Mouse (Mus musculus): Measurements from ENCODE around the gene Taf7l. TPM values are rescaled to one million over a fixed set of nuclear protein-coding genes. Genes with fewer than 3 reads are reported as not detected.

The Taf7l gene
- not detected in 4 replicates for total RNA-seq (2023; ENCODE audit: inconsistent age)

DNA sequence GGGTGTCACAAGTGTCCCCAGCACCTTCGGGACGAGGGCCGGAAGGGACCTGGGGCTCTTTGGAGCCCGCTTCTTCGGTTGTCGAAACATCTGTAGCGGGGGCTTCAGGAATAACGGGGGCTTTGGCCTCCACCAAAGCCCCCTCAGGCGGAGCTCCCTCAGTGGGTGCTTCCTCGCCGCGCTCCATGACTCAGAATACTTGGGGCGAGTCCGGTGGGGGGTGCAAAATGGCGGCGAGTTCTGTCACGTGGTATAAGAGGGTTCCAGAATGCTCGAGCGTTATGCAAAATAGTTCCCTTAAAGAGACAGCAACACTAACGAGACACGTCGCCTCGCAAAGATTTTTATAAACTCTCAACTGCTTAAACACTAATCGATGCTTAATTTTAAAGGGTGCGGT is at the start of gene Taf7l:
Taf7l (minus strand) TSS at position 201 of the 400 bp plus-strand sequence.

Other genes starting within 250 kb of the Taf7l start
- 21.9 to 29.5 TPM (median 27.0 TPM) in 4 replicates for gene Trmt2b, start 199.5 kb downstream of the Taf7l start, total RNA-seq (2023; ENCODE audit: inconsistent age)
- gene Tmem35a, start 181.3 kb downstream of the Taf7l start, total RNA-seq (2023; ENCODE audit: inconsistent age) = not detected in 4 replicates
- gene Cenpi, start 168.4 kb downstream of the Taf7l start, total RNA-seq (2023; ENCODE audit: inconsistent age) = 1.4 to 2.8 TPM (median 2.3 TPM) in 4 replicates
- not detected in 4 replicates for gene Drp2, start 71.9 kb downstream of the Taf7l start, total RNA-seq (2023; ENCODE audit: inconsistent age)
- 17.8 to 24.5 TPM (median 20.4 TPM) in 4 replicates for gene Timm8a1, start 65.4 kb upstream of the Taf7l start, total RNA-seq (2023; ENCODE audit: inconsistent age)
- gene Btk, start 107.1 kb upstream of the Taf7l start, total RNA-seq (2023; ENCODE audit: inconsistent age) = 161 to 180 TPM (median 175 TPM) in 4 replicates
- 459 to 567 TPM (median 509 TPM) in 4 replicates for gene Rpl36a, start 109.2 kb upstream of the Taf7l start, total RNA-seq (2023; ENCODE audit: inconsistent age)
- 102 to 110 TPM (median 108 TPM) in 4 replicates for gene Gla, start 124.6 kb upstream of the Taf7l start, total RNA-seq (2023; ENCODE audit: inconsistent age)
- gene Hnrnph2, start 124.7 kb upstream of the Taf7l start, total RNA-seq (2023; ENCODE audit: inconsistent age) = 159 to 173 TPM (median 167 TPM) in 4 replicates
- gene Armcx4, start 210.0 kb upstream of the Taf7l start, total RNA-seq (2023; ENCODE audit: inconsistent age) = 2.8 to 3.5 TPM (median 2.9 TPM) in 4 replicates
- 0.38 to 2.6 TPM (median 0.80 TPM) in 4 replicates for gene Armcx1, start 241.5 kb upstream of the Taf7l start, total RNA-seq (2023; ENCODE audit: inconsistent age)

Data from B cell, adult (primary cell).